Mouse (Mus musculus) intestine, embryonic 16.5 days (tissue): Measurements from ENCODE around the gene Zfp217. TPM values are rescaled to one million over a fixed set of nuclear protein-coding genes. Genes with fewer than 3 reads are reported as not detected.
A peak's percentile ranks its signal among the peaks of the same experiment; 100 is the strongest.

ENCODE experiments used
- ATAC-seq: fragments of 200-750 bp; cut with Nextera tagmentation; 2 replicates; pipeline ENCODE4 v1.8.0; 2017; ENCODE audit warnings: moderate TSS enrichment, moderate library complexity
- H3K27ac ChIP-seq: fragments of 300-500 bp; sonication (generic); 2 replicates; pipeline ENCODE4 v1.5.1; 2014; ENCODE audit warnings: mild to moderate bottlenecking, low read length
- H3K27me3 ChIP-seq: fragments of 300-500 bp; sonication (generic); replicated peaks from 2 replicates; pipeline ENCODE4 v1.6.1; 2014; ENCODE audit warnings: low read length, control low read depth, mixed read lengths; ENCODE audit not compliant: control insufficient read depth, insufficient read depth
- H3K36me3 ChIP-seq: fragments of 300-500 bp; sonication (generic); 2 replicates; pipeline ENCODE4 v1.6.1; 2014; ENCODE audit warnings: low read length, control low read depth; ENCODE audit not compliant: control insufficient read depth, insufficient read depth
- H3K4me1 ChIP-seq: fragments of 300-500 bp; sonication (generic); 2 replicates; pipeline ENCODE4 v1.6.1; 2014; ENCODE audit warnings: low read length, control low read depth, mixed read lengths; ENCODE audit not compliant: control insufficient read depth, insufficient read depth
- H3K4me2 ChIP-seq: fragments of 300-500 bp; sonication (generic); 2 replicates; pipeline ENCODE4 v1.6.1; 2014; ENCODE audit warnings: low read depth, low read length, control low read depth
- H3K4me3 ChIP-seq: fragments of 300-500 bp; sonication (generic); 2 replicates; pipeline ENCODE4 v1.5.1; 2014; ENCODE audit warnings: mild to moderate bottlenecking, low read length
- H3K9ac ChIP-seq: fragments of 300-500 bp; sonication (generic); 2 replicates; pipeline ENCODE4 v1.6.1; 2014; ENCODE audit warnings: low read depth, low read length
- H3K9me3 ChIP-seq: fragments of 300-500 bp; sonication (generic); 2 replicates; pipeline ENCODE4 v1.6.1; 2016; ENCODE audit warnings: low read length, control low read depth; ENCODE audit not compliant: control insufficient read depth
- WGBS: fragments of 180-500 bp; shearing (Covaris S2); extraction: QIAGEN DNeasy Blood & Tissue Kit; methylation state at CpG from one replicate; pipeline ENCODE4 v1.1.7; 2014; 5-methylcytosine and 5-hydroxymethylcytosine counted together
- polyA plus RNA-seq: library from polyadenylated mRNA; unstranded; fragments of >200 nt; fragmentation: Nextera tagmentation; extraction: Ambion mirVana; gene quantifications from 2 replicates; pipeline ENCODE4 v1.2.1, GENCODE M21; 2015

Gene Zfp217
- polyA plus RNA-seq, 1 experiment from 2014 or later: 2.9 TPM

DNA sequence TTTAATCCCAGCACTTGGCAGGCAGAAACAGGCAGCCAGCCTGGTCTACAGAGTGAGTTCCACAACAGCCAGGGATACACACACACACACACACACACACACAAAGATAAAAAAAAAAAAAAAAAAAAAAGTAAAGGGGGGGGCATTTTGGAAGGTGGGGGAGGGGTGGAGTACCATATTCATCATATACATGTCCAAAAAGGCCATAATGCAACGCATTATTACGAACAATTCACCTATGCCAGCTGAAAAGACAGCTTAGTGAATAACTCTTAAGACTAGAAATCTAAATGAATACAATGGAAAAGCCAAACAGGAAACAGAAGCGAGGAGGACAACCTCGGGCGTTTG lies 6.8 kb upstream of the Zfp217 start:
- H3K9ac ChIP-seq: peak overlapping the region; percentile 45
- H3K4me1 ChIP-seq: peaks cover 23% of the 10 kb centered on the region
- H3K4me2 ChIP-seq: peak overlapping the region; percentile 55
- H3K4me3 ChIP-seq: peak overlapping the region; percentile 34
- no peaks in the 10 kb centered on the region for H3K36me3 ChIP-seq
- no peak for ATAC-seq
- peak overlapping the region; percentile 70 for H3K27ac ChIP-seq
- 7% methylated on average over 5 of the region's 5 CpGs for WGBS
- no peaks in the 10 kb centered on the region for H3K27me3 ChIP-seq
- no peaks in the 10 kb centered on the region for H3K9me3 ChIP-seq

DNA sequence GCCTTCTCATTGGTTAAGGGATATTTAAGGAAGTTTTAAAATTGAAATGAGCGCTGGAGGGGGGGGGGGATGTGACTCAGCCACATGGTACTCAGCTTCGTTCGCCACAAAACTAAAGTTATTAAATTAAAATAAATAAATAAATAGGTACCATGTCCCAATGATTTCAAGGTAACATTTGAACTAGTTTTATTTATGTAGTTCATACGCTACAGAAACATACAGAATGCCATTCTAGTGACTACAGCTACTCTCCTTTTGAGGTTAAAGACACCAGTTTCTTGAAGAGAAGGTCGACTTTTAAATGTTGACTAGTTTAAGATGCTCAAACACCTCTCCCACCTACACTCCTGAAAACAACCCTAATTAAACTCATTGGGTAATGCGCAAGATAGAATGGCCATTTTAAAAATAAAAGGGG lies 6.4 kb upstream of the Zfp217 start:
- no peak overlapping the region for H3K9ac ChIP-seq
- H3K27me3 ChIP-seq: no peaks in the 10 kb centered on the region
- peak overlapping the region; percentile 70 for H3K27ac ChIP-seq
- no peaks in the 10 kb centered on the region for H3K9me3 ChIP-seq
- peak overlapping the region; percentile 77 for H3K4me2 ChIP-seq
- no peaks in the 10 kb centered on the region for H3K36me3 ChIP-seq
- H3K4me1 ChIP-seq: peaks cover 23% of the 10 kb centered on the region
- WGBS: 24% methylated on average over 6 of the region's 6 CpGs
- no peak overlapping the region for H3K4me3 ChIP-seq
- ATAC-seq: no peak

DNA sequence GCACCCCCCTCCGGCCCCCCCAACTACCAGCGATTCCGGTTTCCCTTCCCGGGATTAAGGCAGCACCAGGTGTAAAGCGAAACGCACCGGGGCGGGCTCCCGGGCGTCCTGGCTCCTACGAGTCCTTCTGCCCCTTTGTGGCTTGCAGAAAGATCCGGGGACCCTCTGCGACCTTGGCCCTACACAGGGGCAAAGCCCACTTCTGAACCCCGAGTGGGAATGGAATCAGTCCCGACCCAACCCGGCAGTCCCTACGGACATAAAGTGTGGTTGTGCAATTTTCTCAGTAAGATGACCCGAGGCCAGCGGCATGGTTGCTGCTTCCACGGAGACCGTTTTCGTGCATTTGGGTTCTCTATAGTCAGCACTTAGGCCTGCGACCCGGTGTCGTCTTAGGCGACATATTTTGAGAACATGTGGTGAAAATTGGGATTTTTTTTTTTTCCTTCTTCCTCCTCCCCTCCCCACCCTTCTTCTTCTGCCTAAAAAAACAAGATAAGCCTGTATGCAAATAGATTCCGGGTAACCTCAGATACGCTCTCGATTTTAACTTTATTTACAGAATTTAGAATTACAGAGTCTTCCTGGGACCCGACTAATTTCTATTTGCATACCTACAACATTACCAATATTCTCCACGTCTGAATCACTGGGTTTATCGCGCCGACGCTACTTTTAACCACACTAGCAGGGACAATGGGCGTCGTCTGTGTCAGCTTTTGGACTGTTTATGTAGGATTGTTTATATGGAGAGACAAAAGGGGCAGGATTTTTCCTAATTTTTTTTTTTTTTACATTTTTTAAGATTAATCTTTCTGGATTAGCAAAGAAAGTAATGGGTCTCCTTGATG lies 5.7 kb upstream of the Zfp217 start:
- no peaks in the 10 kb centered on the region for H3K27me3 ChIP-seq
- H3K36me3 ChIP-seq: no peaks in the 10 kb centered on the region
- peak; percentile 57 for ATAC-seq
- H3K4me3 ChIP-seq: peak overlapping the region; percentile 54
- H3K27ac ChIP-seq: peak overlapping the region; percentile 70
- peak overlapping the region; percentile 76 for H3K9ac ChIP-seq
- peaks cover 25% of the 10 kb centered on the region for H3K4me1 ChIP-seq
- H3K9me3 ChIP-seq: no peaks in the 10 kb centered on the region
- 5% methylated on average over 37 of the region's 37 CpGs for WGBS
- H3K4me2 ChIP-seq: peak overlapping the region; percentile 77

GRCm38 (mm10) chr2:170152856-170153255 lies 5.0 kb upstream of the Zfp217 start:
- Histone ChIP-seq H3K4me1 (peaks cover 22% of the 10 kb centered on the region), H3K27me3 (no peaks in the 10 kb centered on the region), H3K27ac (peak overlapping the region; percentile 70), H3K4me3 (peak overlapping the region; percentile 54), H3K4me2 (peak overlapping the region; percentile 77), H3K9ac (peak overlapping the region; percentile 76; the same call in 1 of the 2 replicates), H3K36me3 (no peaks in the 10 kb centered on the region), H3K9me3 (no peaks in the 10 kb centered on the region)
- peak; percentile 50 for ATAC-seq
- 30% methylated on average over 7 of the region's 7 CpGs for WGBS

GRCm38 (mm10) chr2:170152036-170152686 lies 4.3 kb upstream of the Zfp217 start:
- 49% methylated on average over 5 of the region's 5 CpGs for WGBS
- no peak for ATAC-seq

DNA sequence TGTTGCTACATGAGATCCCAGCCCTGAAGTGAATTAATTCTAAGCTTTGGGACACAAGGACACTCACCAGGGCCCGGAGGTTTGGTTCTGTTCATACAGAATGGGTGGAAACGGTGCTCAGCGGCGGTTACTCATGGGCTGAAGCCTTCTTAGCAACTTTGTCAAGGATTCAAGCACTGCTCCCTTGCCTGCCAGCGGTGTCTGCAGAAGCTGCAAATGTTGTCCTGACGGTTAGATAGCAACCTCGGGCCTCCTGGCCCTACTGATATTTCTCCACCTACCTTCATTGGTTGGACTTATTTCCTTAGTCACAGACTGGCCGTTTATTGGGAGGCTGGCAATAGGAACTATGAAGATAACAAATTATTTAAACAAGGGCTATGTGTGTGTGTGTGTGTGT lies 3.6 kb upstream of the Zfp217 start:
- Histone ChIP-seq H3K9ac (no peak overlapping the region), H3K4me3 (no peak overlapping the region), H3K27me3 (no peaks in the 10 kb centered on the region), H3K9me3 (no peaks in the 10 kb centered on the region), H3K27ac (no peak overlapping the region), H3K4me2 (no peak overlapping the region), H3K36me3 (no peaks in the 10 kb centered on the region), H3K4me1 (peaks cover 24% of the 10 kb centered on the region)
- ATAC-seq: no peak
- WGBS: 73% methylated on average over 8 of the region's 8 CpGs

More at GRCm38 (mm10) chr2:170152036-170152686, 4.3 kb upstream of the Zfp217 start:
- H3K4me1 ChIP-seq: peaks cover 24% of the 10 kb centered on the region
- H3K27me3 ChIP-seq: no peaks in the 10 kb centered on the region
- H3K4me2 ChIP-seq: no peak overlapping the region
- H3K9ac ChIP-seq: no peak overlapping the region
- H3K36me3 ChIP-seq: no peaks in the 10 kb centered on the region
- no peak overlapping the region for H3K4me3 ChIP-seq
- no peaks in the 10 kb centered on the region for H3K9me3 ChIP-seq
- 0 out of 2 replicates have a peak overlapping the region, but pooled peaks have one; percentile 15 for H3K27ac ChIP-seq

DNA sequence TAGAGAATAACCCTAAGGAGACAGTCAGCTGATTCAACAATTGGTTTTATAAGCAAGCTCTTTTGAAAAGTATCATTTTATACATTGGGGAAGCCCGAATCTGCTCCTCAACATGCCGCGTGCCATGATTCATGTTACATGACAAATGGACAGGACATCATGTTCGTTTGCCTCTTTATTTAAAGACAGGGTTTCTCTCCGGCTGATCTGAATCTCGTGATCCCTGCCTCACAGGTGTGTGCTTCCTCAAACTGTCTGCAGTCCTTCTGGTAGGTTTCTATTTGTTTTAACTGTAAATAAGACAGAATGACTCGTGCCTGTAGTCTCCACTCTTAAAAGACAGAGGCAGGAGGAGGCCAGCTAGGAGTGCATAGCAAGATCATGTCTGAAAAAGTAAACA lies 925 bp upstream of the Zfp217 start:
- Histone ChIP-seq H3K4me2 (no peak overlapping the region), H3K27ac (no peak overlapping the region), H3K9me3 (no peaks in the 10 kb centered on the region), H3K9ac (no peak overlapping the region), H3K4me1 (peaks cover 18% of the 10 kb centered on the region), H3K4me3 (no peak overlapping the region), H3K36me3 (no peaks in the 10 kb centered on the region), H3K27me3 (no peaks in the 10 kb centered on the region)
- no peak for ATAC-seq
- WGBS: 57% methylated on average over 7 of the region's 7 CpGs

DNA sequence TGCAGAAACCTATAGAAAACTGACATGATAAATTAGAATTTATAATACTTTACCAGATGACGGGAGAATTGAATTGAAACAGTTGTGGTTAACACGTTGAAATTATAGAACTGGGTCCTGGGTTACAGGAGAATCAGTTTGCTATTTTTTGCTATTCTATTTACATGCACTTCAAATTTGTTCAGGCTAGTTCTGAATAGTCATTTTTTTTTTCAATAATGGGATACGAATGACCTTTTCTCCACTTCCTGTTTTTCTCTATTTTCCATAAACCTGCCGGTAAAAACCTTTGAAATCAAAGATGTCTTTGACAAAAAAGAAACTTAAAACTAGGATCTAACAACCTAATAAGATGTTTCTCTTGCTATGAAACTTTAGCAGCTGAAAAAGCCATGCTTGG lies 733 bp downstream of the Zfp217 start:
- WGBS: 64% methylated on average over 4 of the region's 4 CpGs
- H3K36me3 ChIP-seq: no peaks in the 10 kb centered on the region
- peak overlapping the region; percentile 24; the same call in 1 of the 2 replicates for H3K4me2 ChIP-seq
- H3K4me3 ChIP-seq: no peak overlapping the region
- H3K27me3 ChIP-seq: no peaks in the 10 kb centered on the region
- no peak overlapping the region for H3K9ac ChIP-seq
- H3K27ac ChIP-seq: peak overlapping the region; percentile 80; the same call in 1 of the 2 replicates
- ATAC-seq: no peak
- no peaks in the 10 kb centered on the region for H3K9me3 ChIP-seq
- peaks cover 11% of the 10 kb centered on the region; the same call in 1 of the 2 replicates for H3K4me1 ChIP-seq

GRCm38 (mm10) chr2:170144343-170144742 lies 3.6 kb downstream of the Zfp217 start:
- no peak overlapping the region for H3K9ac ChIP-seq
- no peak for ATAC-seq
- no peak overlapping the region for H3K27ac ChIP-seq
- WGBS: 79% methylated on average over 10 of the region's 10 CpGs
- no peak overlapping the region for H3K4me3 ChIP-seq
- H3K4me2 ChIP-seq: no peak overlapping the region
- H3K9me3 ChIP-seq: no peaks in the 10 kb centered on the region
- no peaks in the 10 kb centered on the region for H3K27me3 ChIP-seq
- no peaks in the 10 kb centered on the region for H3K36me3 ChIP-seq
- H3K4me1 ChIP-seq: peaks cover 11% of the 10 kb centered on the region; the same call in 1 of the 2 replicates
